Mouse (Mus musculus): ENCODE results near the gene Kctd19. TPM values are rescaled to one million over a fixed set of nuclear protein-coding genes. Genes with fewer than 3 reads are reported as not detected.
A peak's percentile ranks its signal among the peaks of the same experiment; 100 is the strongest.

The Kctd19 gene
- polyA plus RNA-seq, 1 experiment from 2014 or later = 0.12 TPM

GRCm38 (mm10) chr8:105441433-105441832, 28.1 kb upstream of the Kctd19 start:
- no peaks in the 10 kb centered on the region for H3K36me3 ChIP-seq
- H3K4me3 ChIP-seq = no peak overlapping the region
- WGBS = 5% methylated on average over 6 of the region's 6 CpGs
- H3K27ac ChIP-seq = peak overlapping the region; percentile 50; the same call in 1 of the 2 replicates
- H3K27me3 ChIP-seq (ENCODE audit: insufficient read depth, poor library complexity, severe bottlenecking) = no peaks in the 10 kb centered on the region
- H3K9me3 ChIP-seq = no peaks in the 10 kb centered on the region
- peaks cover 20% of the 10 kb centered on the region for H3K4me1 ChIP-seq (replicated peaks)
- peak; percentile 79 for DNase-seq (ENCODE audit: low spot score)

DNA sequence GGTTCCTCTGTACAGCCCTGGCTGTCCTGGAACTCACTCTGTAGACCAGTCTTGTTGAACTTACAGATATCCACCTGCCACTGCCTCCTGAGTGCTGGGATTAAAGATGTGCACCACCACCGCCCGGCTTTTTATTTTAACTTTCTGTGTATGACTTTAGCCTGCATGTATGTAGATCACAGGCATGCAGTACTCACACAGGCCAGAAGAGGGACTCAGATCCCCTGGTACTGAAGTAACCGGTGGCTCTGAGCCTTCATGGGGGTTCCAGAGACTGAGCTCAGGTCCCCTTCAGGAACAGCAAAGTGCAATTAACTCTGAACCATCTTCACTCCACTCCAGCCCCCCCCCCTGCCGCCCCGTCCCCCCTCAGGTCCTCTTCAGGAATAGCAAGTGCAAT, 25.6 kb upstream of the Kctd19 start:
- H3K9me3 ChIP-seq = no peaks in the 10 kb centered on the region
- WGBS = 39% methylated on average over 5 of the region's 5 CpGs
- no peak overlapping the region for H3K4me3 ChIP-seq
- peaks cover 10% of the 10 kb centered on the region for H3K4me1 ChIP-seq (replicated peaks)
- no peaks in the 10 kb centered on the region for H3K36me3 ChIP-seq
- peak; percentile 60 for DNase-seq (ENCODE audit: low spot score)
- H3K27me3 ChIP-seq (ENCODE audit: insufficient read depth, poor library complexity, severe bottlenecking) = no peaks in the 10 kb centered on the region
- no peak overlapping the region for H3K27ac ChIP-seq

DNA sequence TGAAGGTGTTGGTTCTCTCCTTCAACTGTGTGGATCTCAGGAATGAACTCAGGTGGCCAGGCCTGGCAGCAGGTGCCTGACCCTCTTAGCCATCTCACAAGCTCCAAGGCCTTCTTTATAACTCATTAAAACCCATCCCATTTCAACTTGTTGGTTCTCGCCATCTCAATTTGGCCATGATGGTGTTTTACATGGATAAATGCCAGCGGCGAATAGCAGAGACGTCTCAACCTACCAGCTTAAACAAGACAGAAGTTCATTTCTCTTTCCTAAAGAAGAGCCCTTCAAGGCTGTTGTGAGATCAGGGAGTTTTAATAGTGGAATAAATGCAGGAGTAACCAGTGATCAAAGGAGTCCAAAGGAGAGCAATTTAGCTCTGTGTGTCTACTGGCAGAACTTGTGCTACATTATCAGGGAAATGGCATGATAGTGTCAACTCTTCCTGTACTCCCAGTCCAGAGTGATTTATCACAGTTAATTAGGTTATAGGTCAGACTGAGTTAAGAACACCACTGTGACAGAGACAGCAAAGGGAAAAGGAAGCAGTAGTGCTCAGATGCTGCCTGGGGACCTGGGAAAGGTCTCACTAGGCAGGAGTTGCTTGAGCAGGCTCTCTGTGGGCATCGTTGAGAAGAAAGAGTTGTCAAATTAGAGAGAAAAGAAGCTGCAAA, 23.9 kb upstream of the Kctd19 start:
- Histone ChIP-seq H3K36me3 (no peaks in the 10 kb centered on the region), H3K4me3 (no peak overlapping the region), H3K27ac (no peak overlapping the region), H3K9me3 (no peaks in the 10 kb centered on the region), H3K27me3 (ENCODE audit: insufficient read depth, poor library complexity, severe bottlenecking) (no peaks in the 10 kb centered on the region), H3K4me1 (replicated peaks) (peaks cover 25% of the 10 kb centered on the region)
- 93% methylated on average over 5 of the region's 5 CpGs for WGBS
- no peak for DNase-seq (ENCODE audit: low spot score)

- no peak for DNase-seq (ENCODE audit: low spot score)
- Histone ChIP-seq H3K36me3 (no peaks in the 10 kb centered on the region), H3K27ac (no peak overlapping the region), H3K4me3 (no peak overlapping the region), H3K4me1 (replicated peaks) (peaks cover 20% of the 10 kb centered on the region), H3K9me3 (no peaks in the 10 kb centered on the region), H3K27me3 (ENCODE audit: insufficient read depth, poor library complexity, severe bottlenecking) (no peaks in the 10 kb centered on the region)
- 78% methylated on average over 5 of the region's 5 CpGs for whole genome bisulfite sequencing
These were observed 22.9 kb upstream of the Kctd19 start for GRCm38 (mm10) chr8:105436218-105436617.

GRCm38 (mm10) chr8:105434136-105434535, 20.8 kb upstream of the Kctd19 start:
- Histone ChIP-seq H3K36me3 (no peaks in the 10 kb centered on the region), H3K4me3 (no peak overlapping the region), H3K4me1 (replicated peaks) (peaks cover 20% of the 10 kb centered on the region), H3K27ac (peak overlapping the region; percentile 82), H3K27me3 (ENCODE audit: insufficient read depth, poor library complexity, severe bottlenecking) (no peaks in the 10 kb centered on the region), H3K9me3 (no peaks in the 10 kb centered on the region)
- WGBS = 85% methylated on average over 5 of the region's 5 CpGs
- DNase-seq (ENCODE audit: low spot score) = no peak

DNA sequence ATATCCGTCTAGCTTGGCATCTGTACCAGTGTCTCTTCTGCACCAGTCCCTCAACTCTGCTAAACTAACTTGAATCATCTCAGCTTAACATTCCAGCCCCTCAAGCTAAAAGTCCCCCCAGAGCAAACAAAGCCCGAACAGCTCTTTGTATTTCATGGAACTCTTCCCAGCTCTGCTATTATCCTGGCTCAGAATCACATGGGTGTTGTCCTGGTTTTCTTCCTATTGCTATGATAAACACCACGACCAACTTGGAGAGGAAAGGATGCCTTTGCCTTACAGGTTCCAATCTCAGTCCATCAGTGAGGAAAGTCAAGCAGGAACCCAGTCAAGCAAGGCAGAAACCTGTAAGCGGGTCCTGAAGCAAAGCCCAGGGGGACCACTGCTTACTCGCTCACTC, 20.2 kb upstream of the Kctd19 start:
- H3K9me3 ChIP-seq = no peaks in the 10 kb centered on the region
- H3K4me1 ChIP-seq (replicated peaks) = peaks cover 20% of the 10 kb centered on the region
- H3K4me3 ChIP-seq = no peak overlapping the region
- no peaks in the 10 kb centered on the region for H3K27me3 ChIP-seq (ENCODE audit: insufficient read depth, poor library complexity, severe bottlenecking)
- H3K27ac ChIP-seq = peak overlapping the region; percentile 82
- H3K36me3 ChIP-seq = no peaks in the 10 kb centered on the region
- 43% methylated on average over 5 of the region's 5 CpGs for WGBS
- DNase-seq (ENCODE audit: low spot score) = no peak

GRCm38 (mm10) chr8:105433021-105433420, 19.7 kb upstream of the Kctd19 start:
- Histone ChIP-seq H3K36me3 (no peaks in the 10 kb centered on the region), H3K4me3 (no peak overlapping the region), H3K4me1 (replicated peaks) (peaks cover 20% of the 10 kb centered on the region), H3K27me3 (ENCODE audit: insufficient read depth, poor library complexity, severe bottlenecking) (no peaks in the 10 kb centered on the region), H3K27ac (peak overlapping the region; percentile 82), H3K9me3 (no peaks in the 10 kb centered on the region)
- WGBS = 56% methylated on average over 6 of the region's 6 CpGs
- no peak for DNase-seq (ENCODE audit: low spot score)

DNA sequence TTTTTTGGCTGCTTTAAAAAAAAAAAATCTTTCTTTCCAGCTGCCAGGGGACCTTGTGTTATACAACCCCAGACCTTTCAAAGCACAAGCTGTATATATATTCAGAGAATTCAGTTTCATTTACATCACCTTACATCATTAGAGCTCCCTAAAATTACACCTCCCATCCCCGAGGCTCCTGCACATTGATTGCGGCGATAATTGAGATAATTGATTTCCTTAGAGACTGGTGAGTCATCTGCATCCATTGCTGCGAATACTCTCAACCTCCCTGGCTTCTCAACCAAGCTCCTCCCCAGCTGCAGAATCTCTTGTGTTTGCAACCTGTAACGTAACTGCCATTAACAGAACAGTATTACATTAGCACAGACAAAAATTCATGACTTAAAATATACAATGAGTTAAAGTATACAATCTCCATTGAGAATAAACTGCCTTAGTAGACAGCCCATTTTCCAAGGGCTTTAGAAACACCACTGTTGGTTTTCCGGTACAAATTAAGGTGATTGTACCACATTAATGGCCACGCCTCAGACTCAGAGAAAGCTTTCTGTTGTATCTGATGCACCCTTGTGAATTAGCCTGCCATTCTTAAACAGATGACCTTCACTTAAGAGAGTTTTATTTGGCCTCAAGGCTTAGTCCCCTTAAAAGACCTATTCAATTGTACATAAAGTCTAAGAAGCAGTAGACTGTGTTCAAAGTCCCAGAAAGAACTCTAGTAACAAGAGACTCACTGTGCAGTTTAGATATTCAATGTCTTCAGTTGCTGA, 18.6 kb upstream of the Kctd19 start:
- Histone ChIP-seq H3K4me1 (replicated peaks) (peaks cover 20% of the 10 kb centered on the region), H3K4me3 (no peak overlapping the region), H3K27me3 (ENCODE audit: insufficient read depth, poor library complexity, severe bottlenecking) (no peaks in the 10 kb centered on the region), H3K27ac (peak overlapping the region; percentile 54; the same call in 1 of the 2 replicates), H3K9me3 (no peaks in the 10 kb centered on the region), H3K36me3 (no peaks in the 10 kb centered on the region)
- DNase-seq (ENCODE audit: low spot score) = no peak
- WGBS = 65% methylated on average over 7 of the region's 7 CpGs

GRCm38 (mm10) chr8:105426878-105427277, 13.6 kb upstream of the Kctd19 start:
- Histone ChIP-seq H3K27ac (no peak overlapping the region), H3K27me3 (ENCODE audit: insufficient read depth, poor library complexity, severe bottlenecking) (no peaks in the 10 kb centered on the region), H3K4me3 (no peak overlapping the region), H3K36me3 (no peaks in the 10 kb centered on the region), H3K4me1 (replicated peaks) (no peaks in the 10 kb centered on the region; the same call in 1 of the 2 replicates), H3K9me3 (no peaks in the 10 kb centered on the region)
- no peak for DNase-seq (ENCODE audit: low spot score)
- WGBS = 84% methylated on average over 6 of the region's 6 CpGs

DNA sequence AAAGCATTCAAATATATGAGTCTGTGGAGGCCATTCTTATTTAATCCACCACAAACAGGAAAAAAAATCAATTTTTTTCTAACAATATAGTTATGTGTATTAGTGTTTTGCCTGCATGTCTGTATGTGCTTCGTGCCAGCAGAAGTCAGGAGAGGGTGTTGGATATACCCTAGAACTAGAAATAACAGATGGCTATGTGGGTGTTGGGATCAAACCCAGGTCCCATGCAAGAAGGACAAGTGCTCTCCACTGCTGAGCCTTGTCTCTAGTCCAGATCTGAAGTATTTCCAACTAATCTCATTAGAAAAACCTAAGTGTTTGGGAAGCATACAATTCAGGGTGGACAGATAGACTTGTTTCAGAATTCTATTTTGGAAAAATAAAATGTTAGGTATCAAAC, 8.7 kb upstream of the Kctd19 start:
- no peak for DNase-seq (ENCODE audit: low spot score)
- 71% methylated on average over 1 of the region's 1 CpGs for WGBS

GRCm38 (mm10) chr8:105419800-105420199, 6.5 kb upstream of the Kctd19 start:
- 91% methylated on average over 4 of the region's 4 CpGs for WGBS
- no peak for DNase-seq (ENCODE audit: low spot score)

More for the DNA sequence above, 8.7 kb upstream of the Kctd19 start:
- no peak overlapping the region for H3K4me3 ChIP-seq
- no peaks in the 10 kb centered on the region for H3K27me3 ChIP-seq (ENCODE audit: insufficient read depth, poor library complexity, severe bottlenecking)
- no peaks in the 10 kb centered on the region for H3K4me1 ChIP-seq (replicated peaks)
- H3K36me3 ChIP-seq = no peaks in the 10 kb centered on the region
- no peaks in the 10 kb centered on the region for H3K9me3 ChIP-seq
- H3K27ac ChIP-seq = no peak overlapping the region

DNA sequence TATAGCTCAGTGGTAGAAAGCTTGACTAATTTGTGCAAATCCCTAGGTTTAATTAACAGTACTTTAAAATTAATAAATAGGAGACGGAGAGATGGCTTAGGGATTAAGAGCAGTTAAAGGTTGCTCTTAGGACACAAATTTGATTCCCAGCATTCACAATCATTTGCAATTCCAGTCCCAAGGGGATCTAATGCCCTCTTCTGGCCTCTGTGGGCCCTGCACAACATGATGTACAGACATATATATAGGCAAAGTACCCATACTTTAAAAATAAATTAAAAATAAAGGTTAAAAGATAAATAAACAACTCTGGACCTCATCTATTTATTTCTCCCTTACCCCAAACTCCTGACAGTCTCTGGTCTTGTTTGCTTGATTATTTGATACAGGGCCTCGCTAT, 5.7 kb upstream of the Kctd19 start:
- Histone ChIP-seq H3K27ac (no peak overlapping the region), H3K4me3 (no peak overlapping the region), H3K27me3 (ENCODE audit: insufficient read depth, poor library complexity, severe bottlenecking) (peaks cover 17% of the 10 kb centered on the region), H3K36me3 (no peaks in the 10 kb centered on the region), H3K4me1 (replicated peaks) (no peaks in the 10 kb centered on the region), H3K9me3 (no peaks in the 10 kb centered on the region)
- WGBS = 84% methylated on average over 2 of the region's 2 CpGs
- no peak for DNase-seq (ENCODE audit: low spot score)

More at GRCm38 (mm10) chr8:105419800-105420199, 6.5 kb upstream of the Kctd19 start:
- Histone ChIP-seq H3K27me3 (ENCODE audit: insufficient read depth, poor library complexity, severe bottlenecking) (peaks cover 9% of the 10 kb centered on the region), H3K36me3 (no peaks in the 10 kb centered on the region), H3K27ac (no peak overlapping the region), H3K4me1 (replicated peaks) (no peaks in the 10 kb centered on the region), H3K9me3 (no peaks in the 10 kb centered on the region), H3K4me3 (no peak overlapping the region)

- Histone ChIP-seq H3K4me3 (no peak overlapping the region), H3K27ac (no peak overlapping the region), H3K36me3 (no peaks in the 10 kb centered on the region), H3K9me3 (no peaks in the 10 kb centered on the region), H3K4me1 (replicated peaks) (peaks cover 9% of the 10 kb centered on the region), H3K27me3 (ENCODE audit: insufficient read depth, poor library complexity, severe bottlenecking) (peaks cover 31% of the 10 kb centered on the region)
- DNase-seq (ENCODE audit: low spot score) = no peak
- 96% methylated on average over 6 of the region's 6 CpGs for WGBS
These were observed 3.4 kb downstream of the Kctd19 start for GRCm38 (mm10) chr8:105409947-105410346.
